Mouse (Mus musculus): Measurements from ENCODE around the gene Zfp131.
"Not testable (repeated sequence)": the region's sequence is repeated elsewhere in the genome, so short reads cannot be mapped to it uniquely, and the experiment has no call there.

DNA sequence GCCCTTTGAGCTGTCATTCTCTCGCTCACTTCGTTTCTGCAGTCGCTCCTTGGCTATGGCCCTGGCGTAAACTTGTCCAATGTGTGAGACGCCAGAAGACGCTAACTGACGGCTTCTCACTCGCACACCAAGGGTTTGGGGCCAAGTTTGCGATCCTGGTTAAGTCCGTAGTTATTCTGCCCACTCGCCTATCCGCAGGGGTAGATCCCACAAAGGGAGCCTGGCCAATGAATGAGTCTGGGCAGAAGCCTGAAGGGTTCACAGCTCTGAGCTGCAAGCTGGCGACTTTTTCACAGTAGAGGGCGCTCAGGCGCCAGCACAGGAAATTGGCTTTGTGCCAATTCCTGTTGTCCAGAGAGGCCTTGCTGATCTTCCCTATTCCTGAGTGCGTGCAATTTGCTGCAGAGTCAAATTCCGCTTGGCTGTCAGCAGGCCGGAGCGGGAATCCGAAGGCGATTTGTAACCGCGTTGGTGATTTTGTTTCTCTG lies 45.7 kb upstream of the Zfp131 start:
- not testable (repeated sequence) for TF ChIP-seq GATA1 (IDR thresholded peaks at IDR 0.05; ENCODE audit: borderline replicate concordance, low read length); FLI1 (IDR thresholded peaks at IDR 0.05; ENCODE audit: low read length)

Measured in megakaryocyte, embryonic 14.5 days (primary cell).